Mouse (Mus musculus): Measurements from ENCODE around the gene Myt1l.
A peak's percentile ranks its signal among the peaks of the same experiment; 100 is the strongest.

The Myt1l gene

GRCm38 (mm10) chr12:29657061-29657460, 128.9 kb downstream of the Myt1l start:
- DNase-seq: peak; percentile 38

GRCm38 (mm10) chr12:29657870-29658269, 129.7 kb downstream of the Myt1l start:
- DNase-seq: no peak

- DNase-seq: no peak
Observed at GRCm38 (mm10) chr12:29671984-29672383, 143.8 kb downstream of the Myt1l start.

GRCm38 (mm10) chr12:29675594-29676362, 147.6 kb downstream of the Myt1l start:
- peak; percentile 73 for DNase-seq

- no peak for DNase-seq
Observed at GRCm38 (mm10) chr12:29682384-29682783, 154.2 kb downstream of the Myt1l start.

- DNase-seq: no peak
Observed at GRCm38 (mm10) chr12:29682946-29683345, 154.8 kb downstream of the Myt1l start.

GRCm38 (mm10) chr12:29686241-29686640, 158.1 kb downstream of the Myt1l start:
- DNase-seq: no peak

- DNase-seq: no peak
Observed at GRCm38 (mm10) chr12:29691566-29691965, 163.4 kb downstream of the Myt1l start.

GRCm38 (mm10) chr12:29695194-29695593, 167.0 kb downstream of the Myt1l start:
- peak; percentile 54 for DNase-seq

GRCm38 (mm10) chr12:29697526-29698500, 169.6 kb downstream of the Myt1l start:
- peak; percentile 45 for DNase-seq

- DNase-seq: no peak
Observed at GRCm38 (mm10) chr12:29698541-29698940, 170.4 kb downstream of the Myt1l start.

GRCm38 (mm10) chr12:29698976-29699375, 170.8 kb downstream of the Myt1l start:
- DNase-seq: no peak

GRCm38 (mm10) chr12:29699386-29699785, 171.2 kb downstream of the Myt1l start:
- no peak for DNase-seq

- DNase-seq: no peak
Observed at GRCm38 (mm10) chr12:29700026-29700425, 171.8 kb downstream of the Myt1l start.

- DNase-seq: no peak
Observed at GRCm38 (mm10) chr12:29701076-29701475, 172.9 kb downstream of the Myt1l start.

- no peak for DNase-seq
Observed at GRCm38 (mm10) chr12:29701731-29702316, 173.6 kb downstream of the Myt1l start.

- DNase-seq: peak; percentile 76
Observed at GRCm38 (mm10) chr12:29702626-29703025, 174.4 kb downstream of the Myt1l start.

- no peak for DNase-seq
Observed at GRCm38 (mm10) chr12:29703541-29703940, 175.4 kb downstream of the Myt1l start.

- no peak for DNase-seq
Observed at GRCm38 (mm10) chr12:29707094-29707493, 178.9 kb downstream of the Myt1l start.

- no peak for DNase-seq
Observed at GRCm38 (mm10) chr12:29708166-29708565, 180.0 kb downstream of the Myt1l start.

GRCm38 (mm10) chr12:29712795-29713721, 184.9 kb downstream of the Myt1l start:
- no peak for DNase-seq

GRCm38 (mm10) chr12:29723722-29724338, 195.6 kb downstream of the Myt1l start:
- DNase-seq: peak; percentile 84

All from cerebellum, adult 9-10 months (tissue).